Mouse (Mus musculus) lung, embryonic 14.5 days (tissue): ENCODE results near the gene Lrmda. TPM values are rescaled to one million over a fixed set of nuclear protein-coding genes. Genes with fewer than 3 reads are reported as not detected.

Experiments used
- ATAC-seq: fragments of 200-750 bp; cut with Nextera tagmentation; 2 replicates; pipeline ENCODE4 v1.8.0; 2017; ENCODE audit warnings: mild to moderate bottlenecking, moderate TSS enrichment, moderate library complexity; ENCODE audit not compliant: insufficient read depth
- DNase-seq: peaks from one replicate; pipeline ENCODE4 v3.0.0-alpha.2; 2015
- H3K27ac ChIP-seq: fragments of 300-500 bp; sonication (generic); 2 replicates; pipeline ENCODE4 v1.5.1; 2014; ENCODE audit warnings: low read depth, mild to moderate bottlenecking, moderate library complexity
- H3K27me3 ChIP-seq: fragments of 300-500 bp; sonication (generic); 2 replicates; pipeline ENCODE4 v1.6.1; 2014; ENCODE audit warnings: low read length, control low read depth; ENCODE audit not compliant: insufficient read depth
- H3K36me3 ChIP-seq: fragments of 300-500 bp; sonication (generic); 2 replicates; pipeline ENCODE4 v1.6.1; 2014; ENCODE audit warnings: control low read depth; ENCODE audit not compliant: insufficient read depth
- H3K4me1 ChIP-seq: fragments of 300-500 bp; sonication (generic); 2 replicates; pipeline ENCODE4 v1.6.1; 2014; ENCODE audit warnings: antibody characterized with exemption, control low read depth; ENCODE audit not compliant: insufficient read depth
- H3K4me2 ChIP-seq: fragments of 300-500 bp; sonication (generic); 2 replicates; pipeline ENCODE4 v1.6.1; 2014; ENCODE audit warnings: mild to moderate bottlenecking
- H3K4me3 ChIP-seq: fragments of 300-500 bp; sonication (generic); 2 replicates; pipeline ENCODE4 v1.5.1; 2014; ENCODE audit warnings: low read depth, low read length
- H3K9ac ChIP-seq: fragments of 300-500 bp; sonication (generic); 2 replicates; pipeline ENCODE4 v1.6.1; 2014
- H3K9me3 ChIP-seq: fragments of 300-500 bp; sonication (generic); 2 replicates; pipeline ENCODE4 v1.6.1; 2016; ENCODE audit warnings: low read depth, low read length, control low read depth
- CTCF ChIP-seq: IDR thresholded peaks from 2 replicates; pipeline ENCODE4 v1.5.1; 2016; ENCODE audit warnings: antibody characterized with exemption, low read depth
- WGBS: fragments of 180-500 bp; shearing (Covaris S2); extraction: QIAGEN DNeasy Blood & Tissue Kit; methylation state at CpG from one replicate; pipeline ENCODE4 v1.1.7; 2014; 5-methylcytosine and 5-hydroxymethylcytosine counted together
- polyA plus RNA-seq: library from polyadenylated mRNA; unstranded; fragments of >200 nt; fragmentation: Nextera tagmentation; extraction: Ambion mirVana; gene quantifications from 2 replicates; pipeline ENCODE4 v1.2.1, GENCODE M21; 2014

The Lrmda gene
- polyA plus RNA-seq, 1 experiment from 2014 or later = 1.1 TPM

DNA sequence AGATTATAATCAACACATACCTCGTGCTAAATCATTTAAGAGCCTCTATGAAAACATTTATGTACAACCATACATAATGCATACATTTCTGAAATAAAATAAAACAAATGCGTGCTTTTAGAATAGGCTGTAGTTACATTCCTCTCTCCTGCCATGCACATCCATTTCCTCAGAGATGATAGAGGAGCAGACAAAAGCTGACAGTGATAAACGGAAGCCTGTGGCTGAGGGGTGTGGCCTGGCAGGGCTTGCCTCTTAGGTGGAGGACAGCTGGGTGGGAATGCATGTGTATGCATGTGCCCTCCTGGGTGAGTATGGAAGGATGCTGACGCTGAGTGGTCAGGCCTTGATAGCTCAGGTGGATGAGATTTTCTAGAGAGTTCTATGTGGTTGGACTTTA is 266.3 kb downstream of the Lrmda start:
- H3K36me3 ChIP-seq = no peaks in the 10 kb centered on the region
- TF ChIP-seq CTCF = no peak
- no peaks in the 10 kb centered on the region for H3K27me3 ChIP-seq
- no peak overlapping the region for H3K4me3 ChIP-seq
- H3K27ac ChIP-seq = no peak overlapping the region
- H3K4me1 ChIP-seq = peaks cover 7% of the 10 kb centered on the region
- H3K9me3 ChIP-seq = no peaks in the 10 kb centered on the region
- DNase-seq (no peak), ATAC-seq (no peak)
- no peak overlapping the region for H3K4me2 ChIP-seq
- 60% methylated on average over 4 of the region's 4 CpGs for WGBS
- no peak overlapping the region for H3K9ac ChIP-seq

DNA sequence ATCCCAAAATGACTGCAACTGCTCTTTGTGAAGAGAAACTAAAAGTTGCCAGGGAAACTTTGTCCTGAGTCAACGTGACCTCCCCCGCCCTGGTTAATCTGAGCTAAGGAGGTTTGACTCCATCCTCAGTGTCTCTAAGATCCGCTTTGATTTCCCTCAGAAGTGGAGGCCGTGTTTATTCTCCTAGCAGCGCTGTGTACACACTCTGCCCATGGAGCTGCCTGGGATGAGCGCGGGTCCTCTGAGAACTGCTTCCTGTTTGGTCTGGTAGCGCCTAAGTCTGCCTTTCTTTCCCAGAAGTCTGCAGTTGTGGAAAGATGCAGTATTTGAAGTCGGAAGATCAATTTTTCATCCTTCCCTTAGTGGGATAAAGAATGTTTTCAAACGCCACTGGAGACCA is 268.7 kb downstream of the Lrmda start:
- Histone ChIP-seq H3K4me3 (no peak overlapping the region), H3K9ac (no peak overlapping the region), H3K4me1 (peaks cover 7% of the 10 kb centered on the region), H3K36me3 (no peaks in the 10 kb centered on the region), H3K27me3 (no peaks in the 10 kb centered on the region), H3K4me2 (peak overlapping the region; percentile 40; the same call in 1 of the 2 replicates), H3K27ac (no peak overlapping the region), H3K9me3 (no peaks in the 10 kb centered on the region)
- no peak for TF ChIP-seq CTCF
- peak; percentile 73 for DNase-seq
- 13% methylated on average over 10 of the region's 10 CpGs for WGBS
- peak; percentile 74 for ATAC-seq

DNA sequence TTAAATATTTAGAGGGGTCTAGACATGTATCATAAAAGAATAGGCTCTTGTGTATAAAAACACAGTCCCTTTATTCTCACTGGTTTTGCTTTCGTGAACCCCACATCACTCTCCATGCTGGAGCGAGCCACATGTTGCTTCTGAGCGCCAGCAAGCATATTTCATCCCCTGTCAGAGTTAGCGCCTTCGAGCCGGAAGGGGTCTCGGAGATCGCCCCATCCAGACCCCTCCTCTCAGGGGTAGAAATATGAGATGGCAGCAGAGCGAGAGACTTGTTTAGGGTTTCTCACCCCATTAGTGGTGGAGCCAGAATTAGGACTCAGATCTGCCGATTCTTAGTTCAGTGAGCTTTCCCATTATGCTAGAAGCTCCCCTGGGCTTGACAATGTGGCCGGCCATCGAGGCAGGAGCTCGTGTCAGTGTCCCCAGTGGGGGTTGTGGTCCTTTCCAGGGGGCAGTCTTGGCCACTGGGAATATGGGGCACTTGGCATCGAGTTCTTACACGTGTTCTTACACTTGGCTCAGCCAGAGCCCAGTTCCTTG is 269.9 kb downstream of the Lrmda start:
- TF ChIP-seq CTCF = no peak
- ATAC-seq (peak; percentile 54; the same call in 1 of the 2 replicates), DNase-seq (peak; percentile 75)
- H3K4me3 ChIP-seq = no peak overlapping the region
- H3K9ac ChIP-seq = no peak overlapping the region
- H3K36me3 ChIP-seq = no peaks in the 10 kb centered on the region
- H3K4me2 ChIP-seq = peak overlapping the region; percentile 18
- no peaks in the 10 kb centered on the region for H3K27me3 ChIP-seq
- WGBS = 39% methylated on average over 15 of the region's 15 CpGs
- no peak overlapping the region; the same call in 1 of the 2 replicates for H3K27ac ChIP-seq
- H3K4me1 ChIP-seq = peaks cover 7% of the 10 kb centered on the region
- H3K9me3 ChIP-seq = no peaks in the 10 kb centered on the region

DNA sequence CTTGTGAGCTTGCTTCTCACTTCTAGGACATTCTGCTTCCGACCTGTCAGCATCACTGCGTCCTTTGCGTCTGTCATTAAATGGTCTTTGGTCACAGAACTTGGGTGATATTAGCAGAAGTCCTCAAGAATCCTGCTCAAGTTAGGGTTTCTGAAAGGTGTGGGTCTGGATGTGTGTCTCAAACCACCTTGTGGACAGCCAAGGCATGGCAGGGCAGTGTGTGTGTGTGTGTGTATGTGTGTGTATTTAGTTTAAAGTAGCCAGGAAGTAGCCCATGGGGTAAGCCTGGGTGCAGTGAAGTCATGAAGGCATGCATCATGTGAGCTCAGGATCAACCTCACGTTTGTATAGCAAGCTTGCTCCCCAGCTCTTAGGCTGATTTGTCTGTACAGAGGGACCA is 274.9 kb downstream of the Lrmda start:
- no peaks in the 10 kb centered on the region for H3K9me3 ChIP-seq
- 73% methylated on average over 4 of the region's 4 CpGs for WGBS
- no peaks in the 10 kb centered on the region for H3K36me3 ChIP-seq
- H3K4me3 ChIP-seq = no peak overlapping the region
- no peaks in the 10 kb centered on the region for H3K27me3 ChIP-seq
- H3K27ac ChIP-seq = no peak overlapping the region
- peak; percentile 46 for TF ChIP-seq CTCF
- H3K4me2 ChIP-seq = no peak overlapping the region
- no peak overlapping the region for H3K9ac ChIP-seq
- ATAC-seq = no peak
- H3K4me1 ChIP-seq = peaks cover 3% of the 10 kb centered on the region; the same call in 1 of the 2 replicates
- DNase-seq = peak; percentile 15

DNA sequence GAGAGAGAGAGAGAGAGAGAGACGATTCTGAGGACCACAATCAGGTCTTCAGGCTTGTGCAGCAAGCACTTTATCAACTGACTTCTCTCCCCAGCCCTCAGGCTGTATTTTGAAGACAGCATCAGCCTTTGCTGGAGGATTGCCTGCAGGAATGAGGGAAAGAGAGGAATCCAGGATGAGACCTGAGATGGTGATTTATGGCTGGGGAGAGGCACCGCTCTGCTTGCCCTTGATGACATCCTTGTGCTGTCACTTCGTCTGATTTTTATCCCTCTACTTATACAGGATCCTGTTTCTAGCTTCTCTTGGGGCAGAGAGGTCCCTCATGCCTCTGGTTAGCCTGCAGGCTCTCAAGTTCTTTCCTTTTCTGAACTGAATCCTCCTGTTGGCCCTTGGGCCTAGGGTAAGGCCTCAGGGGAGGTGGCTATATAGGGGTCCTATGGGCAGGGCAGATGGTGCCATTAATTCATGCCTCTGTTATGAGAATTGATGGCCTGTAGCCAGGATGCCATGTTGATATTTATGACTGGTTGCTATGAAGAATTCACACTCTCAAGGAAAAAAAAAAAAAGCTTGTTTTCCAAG is 277.2 kb downstream of the Lrmda start:
- Histone ChIP-seq H3K4me2 (no peak overlapping the region), H3K27me3 (no peaks in the 10 kb centered on the region), H3K4me1 (0 out of 2 replicates have a peak, but pooled peaks cover 3% of the 10 kb centered on the region), H3K36me3 (no peaks in the 10 kb centered on the region), H3K4me3 (no peak overlapping the region), H3K9ac (no peak overlapping the region), H3K27ac (no peak overlapping the region), H3K9me3 (no peaks in the 10 kb centered on the region)
- ATAC-seq = no peak
- no peak for TF ChIP-seq CTCF
- WGBS = 37% methylated on average over 3 of the region's 3 CpGs
- DNase-seq = peak; percentile 19

DNA sequence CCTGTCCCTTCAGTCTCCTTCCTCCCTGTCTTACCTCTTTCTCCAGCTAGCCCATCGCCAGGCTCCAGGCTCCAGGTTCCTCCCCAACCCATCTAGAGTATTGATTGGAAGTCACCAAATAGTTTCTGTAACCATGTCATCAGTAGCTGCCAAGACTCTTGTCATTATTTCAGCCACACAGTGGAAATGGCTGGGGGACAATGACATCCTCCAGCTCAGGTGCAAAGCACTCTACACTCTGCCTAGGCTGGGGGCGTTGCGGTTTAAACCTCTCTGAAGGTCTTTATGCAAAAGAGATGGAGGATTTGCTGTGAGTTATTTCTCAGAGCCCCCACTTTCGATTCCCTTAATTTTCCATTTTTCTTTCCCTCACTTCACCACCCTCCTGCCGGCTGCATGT is 287.2 kb downstream of the Lrmda start:
- no peaks in the 10 kb centered on the region for H3K36me3 ChIP-seq
- H3K27ac ChIP-seq = no peak overlapping the region
- TF ChIP-seq CTCF = no peak
- H3K4me1 ChIP-seq = no peaks in the 10 kb centered on the region
- H3K27me3 ChIP-seq = no peaks in the 10 kb centered on the region; the same call in 1 of the 2 replicates
- H3K9me3 ChIP-seq = no peaks in the 10 kb centered on the region
- 54% methylated on average over 5 of the region's 5 CpGs for WGBS
- DNase-seq = no peak
- H3K4me3 ChIP-seq = no peak overlapping the region
- H3K4me2 ChIP-seq = no peak overlapping the region
- no peak for ATAC-seq
- H3K9ac ChIP-seq = no peak overlapping the region

DNA sequence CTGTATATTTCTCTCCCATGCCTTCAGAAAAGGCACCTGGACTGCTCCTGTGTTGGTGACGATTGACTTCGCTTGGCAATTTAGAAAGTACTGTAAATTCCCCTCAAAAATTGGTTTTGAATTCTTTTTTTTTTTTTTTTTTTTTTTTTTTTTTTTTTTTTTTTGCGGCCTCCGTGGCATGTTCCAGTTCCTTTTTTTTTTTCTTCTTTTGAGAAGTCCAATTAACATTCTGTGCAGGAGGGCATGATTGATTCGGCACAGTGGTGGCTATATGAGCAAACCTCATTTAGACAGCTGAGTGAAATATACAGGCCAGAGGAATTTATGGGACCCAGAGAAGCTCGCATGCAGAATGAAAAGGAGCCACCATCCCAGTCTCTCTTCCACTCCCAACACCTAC is 288.5 kb downstream of the Lrmda start:
- ATAC-seq (no peak), DNase-seq (no peak)
- no peak overlapping the region for H3K27ac ChIP-seq
- H3K9me3 ChIP-seq = no peaks in the 10 kb centered on the region
- H3K27me3 ChIP-seq = no peaks in the 10 kb centered on the region; the same call in 1 of the 2 replicates
- H3K4me1 ChIP-seq = no peaks in the 10 kb centered on the region
- TF ChIP-seq CTCF = no peak
- H3K4me3 ChIP-seq = no peak overlapping the region
- no peak overlapping the region for H3K4me2 ChIP-seq
- H3K9ac ChIP-seq = no peak overlapping the region
- no peaks in the 10 kb centered on the region for H3K36me3 ChIP-seq
- 53% methylated on average over 6 of the region's 6 CpGs for WGBS
